Mouse (Mus musculus) neural tube, embryonic 10.5 days (tissue): ENCODE results near the gene Skiv2l.
A peak's percentile ranks its signal among the peaks of the same experiment; 100 is the strongest.

ENCODE experiments used
- DNase-seq: peaks from one replicate; pipeline ENCODE4 v3.0.0-alpha.2; 2017; ENCODE audit warnings: low spot score; ENCODE audit errors: extremely low spot score

The Skiv2l gene

DNA sequence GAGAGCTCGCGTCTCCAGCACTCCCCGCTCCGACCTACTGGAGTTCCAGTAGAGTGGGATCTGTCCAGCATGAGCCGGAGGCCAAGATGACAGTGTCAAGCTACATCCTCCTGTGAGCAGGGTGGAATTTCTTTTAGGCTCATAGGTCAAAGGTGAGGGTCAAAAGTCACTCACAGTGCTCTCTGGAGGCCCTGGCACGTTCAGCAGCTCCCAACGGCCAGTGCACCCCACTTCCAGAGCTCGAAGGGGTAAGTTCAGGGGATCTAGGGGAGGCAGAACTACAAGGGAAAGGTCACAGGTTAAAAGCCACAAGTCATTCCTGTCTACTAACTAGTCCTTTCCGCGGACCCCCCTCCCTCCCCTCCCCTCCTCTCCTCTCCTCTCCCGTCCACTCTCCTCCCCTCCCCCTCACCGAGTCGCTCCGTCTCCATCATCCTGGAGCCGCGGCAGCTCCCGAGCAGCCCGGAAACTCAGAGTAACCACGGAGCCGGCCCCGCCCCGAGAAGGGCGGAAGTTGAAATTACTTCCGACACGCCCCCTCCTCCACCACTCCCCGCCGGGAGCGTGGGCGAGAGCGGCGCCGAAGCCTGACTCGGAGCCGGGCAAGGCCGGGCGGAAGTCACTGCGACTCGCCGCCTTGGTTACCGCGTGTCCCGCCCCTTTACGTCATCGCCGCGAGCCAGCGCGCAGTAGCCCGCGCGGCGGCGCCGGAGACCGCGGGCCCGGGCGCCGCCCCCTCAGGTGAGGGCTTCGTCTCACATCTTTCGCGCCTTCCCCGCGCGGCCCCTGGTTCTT lies at the start of gene Skiv2l, which contains the start of gene Nelfe:
Skiv2l (minus strand) TSS at position 489 of the 795 bp plus-strand sequence.
Nelfe (plus strand) TSS at position 670 of the 795 bp plus-strand sequence.
- peak; percentile 98 for DNase-seq

DNA sequence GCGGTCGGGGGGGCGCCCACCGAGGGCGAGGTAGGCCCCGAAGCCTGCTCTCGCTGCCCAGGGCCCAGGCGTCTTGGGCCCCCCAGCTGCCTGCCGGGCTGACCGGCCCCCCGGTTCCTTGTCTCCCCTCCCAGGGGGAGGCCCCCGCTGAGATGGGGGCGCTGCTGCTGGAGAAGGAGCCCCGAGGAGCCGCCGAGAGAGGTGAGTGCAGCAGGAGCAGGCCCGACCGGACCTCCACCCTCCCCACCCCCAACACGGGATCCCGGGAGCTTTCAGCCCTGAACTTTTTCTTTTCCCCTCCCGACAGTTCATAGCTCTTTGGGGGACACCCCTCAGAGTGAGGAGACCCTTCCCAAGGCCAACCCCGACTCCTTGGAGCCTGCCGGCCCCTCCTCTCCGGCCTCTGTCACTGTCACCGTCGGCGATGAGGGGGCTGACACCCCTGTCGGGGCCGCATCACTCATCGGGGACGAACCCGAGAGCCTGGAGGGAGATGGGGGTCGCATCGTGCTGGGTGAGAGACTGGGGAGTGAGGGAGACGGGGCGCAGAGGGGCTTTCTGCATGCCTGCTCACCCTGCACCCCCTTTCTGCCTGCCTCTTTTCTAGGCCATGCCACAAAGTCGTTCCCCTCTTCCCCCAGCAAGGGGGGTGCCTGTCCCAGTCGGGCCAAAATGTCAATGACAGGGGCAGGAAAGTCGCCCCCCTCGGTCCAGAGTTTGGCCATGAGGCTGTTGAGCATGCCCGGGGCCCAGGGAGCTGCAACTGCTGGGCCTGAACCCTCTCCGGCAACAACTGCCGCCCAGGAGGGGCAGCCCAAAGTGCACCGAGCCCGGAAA lies 49.3 kb upstream of the Skiv2l start:
- DNase-seq = peak; percentile 57

DNA sequence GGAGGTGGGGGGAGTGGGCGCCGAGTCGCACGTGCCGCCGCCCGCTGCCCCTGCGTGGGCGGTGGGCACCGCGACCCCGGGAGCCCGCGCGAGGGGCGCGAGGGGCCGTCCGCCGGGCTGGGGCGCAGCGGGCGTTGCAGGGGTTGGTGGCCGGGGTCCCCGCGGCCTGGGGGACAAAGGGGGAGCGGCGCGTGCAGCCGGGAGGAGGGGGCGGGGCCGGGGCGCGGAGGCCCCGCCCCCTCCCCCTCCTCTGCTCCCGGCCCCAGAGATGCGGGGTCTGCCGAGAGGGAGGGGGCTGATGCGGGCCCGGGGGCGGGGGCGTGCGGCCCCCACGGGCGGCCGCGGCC lies 48.7 kb upstream of the Skiv2l start:
- no peak for DNase-seq

DNA sequence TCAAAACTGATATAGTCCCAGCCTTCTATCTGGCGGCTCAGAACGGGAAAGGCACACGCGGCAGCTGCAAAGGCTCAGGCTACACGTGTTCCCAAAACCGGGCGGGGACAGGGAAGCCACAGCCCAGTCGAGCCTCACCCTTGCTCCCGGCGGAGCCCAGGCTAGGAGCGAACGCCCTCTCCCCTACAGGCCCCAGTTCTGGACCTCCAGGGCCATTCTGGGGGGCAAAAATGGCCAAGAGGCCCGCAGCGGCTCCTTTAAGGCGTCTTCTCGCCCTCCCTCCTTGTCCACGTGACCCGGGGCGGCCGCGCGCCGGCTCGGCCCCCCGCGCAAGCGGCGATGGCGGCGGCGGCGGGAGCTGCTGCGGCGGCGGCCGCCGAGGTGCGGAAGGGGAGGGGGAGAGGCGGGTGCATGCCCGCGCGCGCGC lies 48.2 kb upstream of the Skiv2l start, which contains the start of the genes C2 and Ehmt2:
C2 (minus strand) TSS at position 106 of the 427 bp plus-strand sequence.
Ehmt2 (plus strand) TSS at position 310 of the 427 bp plus-strand sequence.
- peak; percentile 89 for DNase-seq

DNA sequence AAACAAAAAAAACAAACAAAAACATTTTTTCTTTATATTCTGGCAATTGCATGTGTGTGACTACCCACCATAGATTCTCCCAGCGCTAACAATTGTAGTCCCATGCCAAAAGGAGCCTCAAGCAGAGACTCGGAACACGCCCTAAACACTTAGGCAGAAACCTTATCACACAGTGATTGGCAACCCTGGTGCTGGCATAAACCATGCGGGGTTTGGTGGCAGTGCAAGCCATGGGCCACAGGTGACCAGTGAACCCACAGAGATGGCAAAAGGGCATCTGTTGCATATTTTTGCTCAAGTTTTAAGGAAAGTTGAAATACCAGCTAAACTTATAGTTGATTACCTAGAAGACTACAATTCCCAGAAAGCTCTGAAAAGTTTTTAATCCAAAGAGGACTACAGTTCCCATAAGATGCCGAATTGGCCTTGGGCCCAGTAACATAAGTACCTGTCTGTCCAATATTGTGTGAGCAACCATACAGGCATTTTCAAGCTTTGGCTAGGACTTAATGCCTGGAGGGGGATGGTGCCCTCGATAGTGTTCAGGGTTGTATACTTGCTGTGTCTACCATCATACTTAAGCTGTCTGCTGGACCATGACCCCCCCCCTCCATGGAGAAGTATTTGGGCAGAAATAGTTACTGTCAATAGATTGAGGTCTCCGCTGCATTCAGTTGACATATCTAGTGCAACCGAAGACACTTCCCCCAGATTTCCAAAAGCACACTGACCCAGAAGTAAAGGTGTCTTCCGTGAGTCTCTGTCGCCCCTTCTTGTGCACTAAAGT lies 47.6 kb upstream of the Skiv2l start:
- DNase-seq = no peak

DNA sequence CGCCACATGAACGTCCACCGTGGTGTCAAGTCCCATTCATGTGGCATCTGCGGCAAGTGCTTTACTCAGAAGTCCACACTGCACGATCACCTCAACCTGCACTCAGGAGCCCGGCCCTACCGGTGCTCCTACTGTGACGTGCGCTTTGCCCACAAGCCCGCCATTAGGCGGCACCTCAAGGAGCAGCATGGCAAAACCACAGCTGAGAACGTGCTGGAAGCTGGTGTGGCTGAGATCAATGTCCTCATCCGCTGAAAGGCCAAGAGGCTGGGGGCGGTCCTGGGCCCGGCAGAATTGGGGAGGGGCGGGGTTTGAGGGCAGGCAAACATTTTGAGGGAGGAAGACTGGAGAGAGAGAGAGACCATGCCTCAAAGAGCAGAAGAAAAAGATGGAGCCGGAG lies 46.4 kb upstream of the Skiv2l start:
- DNase-seq = no peak

DNA sequence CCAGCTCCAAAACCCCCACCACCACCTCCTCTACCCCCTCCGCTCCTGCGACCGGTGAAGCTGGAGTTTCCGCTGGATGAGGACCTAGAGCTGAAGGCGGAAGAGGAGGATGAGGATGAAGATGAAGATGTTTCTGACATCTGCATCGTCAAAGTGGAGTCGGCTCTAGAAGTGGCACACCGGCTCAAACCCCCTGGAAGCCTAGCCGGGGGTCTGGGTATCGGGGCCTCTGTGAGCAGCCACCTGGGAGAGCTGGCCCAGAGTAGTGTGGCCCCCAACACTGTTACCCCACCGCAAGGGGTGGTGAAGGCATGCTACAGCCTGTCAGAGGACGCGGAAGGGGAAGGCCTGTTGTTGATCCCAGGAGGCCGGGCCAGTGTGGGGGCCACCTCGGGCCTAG lies 45.7 kb upstream of the Skiv2l start:
- no peak for DNase-seq

DNA sequence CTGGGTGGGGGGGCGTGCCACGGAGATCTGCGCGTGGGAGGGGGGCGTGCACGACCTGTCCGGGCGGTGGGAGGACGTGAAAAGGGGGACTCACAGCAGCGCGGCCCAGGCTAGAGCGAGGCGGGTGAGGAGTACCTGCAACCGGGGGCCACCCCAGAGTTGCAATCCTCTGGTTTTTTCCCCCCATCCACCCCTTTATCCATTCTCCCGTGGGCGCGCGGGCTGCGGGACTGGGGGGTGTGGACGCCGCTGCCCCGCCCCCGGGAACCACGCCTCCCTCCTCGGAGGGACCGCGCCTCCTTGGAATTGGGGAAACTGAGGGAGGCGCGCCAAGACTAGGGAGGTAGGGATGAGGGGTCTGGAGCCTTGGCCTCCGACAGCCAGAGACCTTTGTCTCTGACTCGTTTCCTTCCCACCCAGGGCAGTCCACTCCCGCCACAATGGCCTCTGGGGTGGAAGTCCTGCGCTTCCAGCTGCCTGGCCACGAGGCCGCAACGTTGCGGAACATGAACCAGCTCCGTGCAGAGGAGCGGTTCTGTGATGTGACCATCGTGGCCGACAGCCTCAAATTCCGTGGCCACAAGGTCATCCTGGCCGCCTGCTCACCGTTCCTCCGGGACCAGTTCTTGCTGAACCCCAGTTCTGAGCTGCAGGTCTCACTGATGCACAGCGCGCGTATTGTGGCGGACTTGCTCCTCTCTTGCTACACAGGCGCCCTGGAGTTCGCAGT lies 45.0 kb upstream of the Skiv2l start:
- peak; percentile 64 for DNase-seq

DNA sequence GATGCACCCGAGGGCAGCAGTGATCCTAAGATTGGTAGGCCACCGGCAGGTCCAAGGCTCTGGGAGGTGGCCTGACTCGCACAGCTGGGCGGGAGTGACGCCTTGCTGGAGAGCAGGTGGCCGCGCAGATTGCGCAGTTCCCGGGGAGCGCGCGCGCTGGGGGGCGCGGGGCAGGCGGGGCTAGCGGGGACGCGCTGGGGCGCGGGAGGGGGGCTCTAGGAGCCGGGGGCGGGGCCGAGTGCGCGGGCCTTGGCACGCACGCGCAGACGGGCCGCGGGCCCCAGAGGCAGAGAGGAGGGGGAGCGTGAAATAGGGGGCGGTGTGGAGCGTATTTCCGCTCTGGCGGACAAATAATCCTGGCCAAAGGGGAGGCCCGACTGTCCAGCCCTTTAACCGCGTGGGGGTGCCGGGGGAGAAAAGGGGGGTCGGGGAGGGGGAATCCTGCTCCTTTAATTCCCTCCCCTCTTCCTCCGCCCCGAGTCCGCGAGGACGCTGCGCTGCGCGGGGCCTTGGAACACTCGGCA lies 44.1 kb upstream of the Skiv2l start:
- DNase-seq = peak; percentile 94

DNA sequence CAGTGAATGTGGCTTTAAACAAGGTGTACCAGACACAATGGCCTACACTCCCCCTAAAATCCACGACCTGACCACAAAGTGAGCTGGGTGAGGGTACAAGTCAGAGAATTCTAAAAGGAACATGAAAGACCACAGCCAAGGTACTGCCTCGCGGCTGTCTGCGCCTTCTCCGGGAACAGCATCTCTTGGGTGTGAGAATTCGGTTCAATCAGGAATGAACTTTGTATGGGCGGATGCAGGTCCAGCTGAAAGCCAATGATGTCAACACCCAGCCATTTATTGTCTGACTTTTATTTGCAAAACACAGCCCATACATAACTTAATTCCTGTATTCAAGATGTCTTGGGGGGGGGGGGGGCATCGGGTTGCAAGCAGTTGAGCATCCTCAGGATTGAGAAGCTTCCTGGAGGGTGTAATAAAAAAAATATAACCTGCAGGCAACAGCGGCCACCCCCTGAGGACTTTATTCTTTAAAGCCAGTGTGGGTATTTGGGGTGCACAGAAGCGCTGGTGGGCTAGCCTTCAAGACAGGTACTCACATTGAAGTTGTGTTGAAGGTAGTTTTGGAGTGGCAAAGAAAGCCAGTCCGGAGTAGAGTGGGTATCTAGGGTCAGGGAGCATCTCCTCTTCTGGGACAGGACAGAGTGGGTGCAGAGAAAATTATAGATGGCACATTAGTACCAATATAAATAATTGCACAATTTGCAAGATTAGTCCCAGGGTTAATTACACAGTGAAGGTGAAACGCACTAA lies 43.2 kb upstream of the Skiv2l start:
- no peak for DNase-seq

DNA sequence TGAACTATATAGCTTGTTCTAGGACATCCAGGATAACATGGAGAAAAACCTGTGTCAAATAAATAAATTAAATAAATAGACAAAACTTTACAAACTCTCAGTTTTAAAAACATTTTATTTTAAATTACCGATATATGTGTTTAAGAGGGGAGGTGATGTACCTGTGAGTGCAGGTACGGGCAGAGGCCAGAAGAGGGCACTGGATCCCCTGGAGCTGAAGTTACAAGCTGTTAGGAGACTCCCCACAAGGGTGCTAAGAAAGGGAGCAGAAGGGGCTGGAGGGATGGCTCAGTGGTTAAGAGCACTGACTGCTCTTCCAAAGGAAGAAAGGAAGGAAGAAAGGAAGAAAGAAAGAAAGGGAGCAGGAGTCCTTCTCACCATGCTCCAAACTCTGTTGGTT lies 41.4 kb upstream of the Skiv2l start:
- no peak for DNase-seq

DNA sequence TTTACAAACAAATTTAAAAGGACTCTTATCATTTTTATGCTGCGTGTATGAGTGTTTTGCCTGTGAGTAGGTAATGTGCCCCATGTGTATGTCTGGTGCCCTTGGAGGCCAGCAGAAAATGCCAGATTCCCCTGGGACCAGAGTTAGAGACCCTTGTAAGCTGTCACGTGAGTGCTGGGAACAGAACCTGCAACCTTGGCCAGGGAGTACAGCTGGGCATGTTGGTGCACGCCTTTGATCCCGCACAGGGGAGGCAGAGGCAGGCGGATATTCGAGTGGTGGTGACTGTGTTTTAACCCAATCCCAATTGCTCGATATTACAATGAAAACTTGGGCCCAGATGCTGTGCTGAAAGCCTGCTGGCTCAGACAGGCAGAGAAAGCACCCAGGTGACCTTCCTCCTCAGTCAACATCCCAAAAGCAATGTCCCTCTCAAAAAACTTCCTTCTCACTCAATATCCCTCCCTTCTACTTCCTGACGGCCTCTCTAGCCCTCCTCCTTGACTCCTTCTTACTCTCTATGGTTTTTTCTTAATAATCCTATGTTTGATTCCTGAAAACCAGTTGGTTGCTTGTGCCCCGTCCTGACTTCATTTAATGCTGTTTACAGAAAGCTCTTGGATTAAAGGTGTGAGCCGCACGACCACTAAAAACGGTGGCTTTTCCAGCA lies 40.2 kb upstream of the Skiv2l start:
- DNase-seq = no peak

DNA sequence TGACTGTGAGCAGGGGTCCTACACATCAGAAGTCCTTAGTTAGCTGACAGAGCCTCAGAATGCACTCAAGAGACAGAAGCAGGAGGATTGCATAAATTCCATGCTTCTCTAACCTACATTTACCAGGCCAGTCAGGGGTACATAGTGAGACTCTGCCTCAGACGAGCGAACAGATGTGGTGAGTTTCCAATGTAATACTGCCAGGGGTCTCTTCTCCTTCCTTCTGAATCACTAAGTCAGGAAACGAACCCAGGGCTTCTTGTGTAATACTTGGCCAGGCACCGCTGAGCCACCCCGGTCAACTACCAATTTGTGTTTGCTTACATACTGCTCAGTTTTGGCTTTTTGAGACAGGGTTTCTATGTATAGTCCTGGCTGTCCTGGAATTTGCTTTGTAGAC lies 37.9 kb upstream of the Skiv2l start:
- DNase-seq = no peak

DNA sequence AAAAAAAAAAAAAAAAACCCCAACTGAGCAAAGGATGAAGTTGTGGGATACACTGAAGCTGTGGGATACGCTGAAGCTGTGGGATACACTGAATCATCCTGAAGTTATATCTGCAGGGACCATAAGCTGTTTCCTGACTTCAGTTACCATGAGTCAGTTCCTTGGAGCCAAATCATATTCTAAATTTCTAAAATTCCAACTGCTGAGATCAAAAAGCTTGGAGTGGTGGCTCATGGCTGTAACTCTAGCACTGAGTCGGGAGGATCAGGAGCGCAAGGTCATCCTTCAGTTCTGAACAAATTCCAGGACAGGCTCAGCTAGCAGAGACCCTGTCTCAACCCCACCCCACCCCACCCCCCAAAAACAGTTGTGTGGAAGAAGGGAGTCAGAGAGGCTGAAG lies 35.6 kb upstream of the Skiv2l start:
- DNase-seq = no peak

DNA sequence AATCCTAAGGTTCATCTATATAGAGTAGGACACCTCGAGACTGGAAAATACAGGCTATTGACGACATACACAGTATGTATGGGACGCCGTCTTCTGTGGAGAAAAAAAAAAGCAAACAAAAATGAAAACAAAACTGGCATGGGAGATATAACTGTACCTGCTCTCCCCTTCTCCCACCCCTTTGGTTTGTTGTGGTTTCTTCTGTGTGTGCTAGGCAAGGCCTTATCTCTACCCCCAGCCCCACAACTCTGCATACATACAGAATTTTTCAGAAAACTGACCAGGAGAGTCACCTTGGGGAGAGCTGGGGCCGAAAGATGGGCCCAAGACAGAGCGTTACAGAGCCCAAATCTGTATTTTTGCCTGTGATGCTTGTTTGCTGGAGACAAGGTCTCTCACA lies 34.7 kb upstream of the Skiv2l start:
- DNase-seq = no peak

DNA sequence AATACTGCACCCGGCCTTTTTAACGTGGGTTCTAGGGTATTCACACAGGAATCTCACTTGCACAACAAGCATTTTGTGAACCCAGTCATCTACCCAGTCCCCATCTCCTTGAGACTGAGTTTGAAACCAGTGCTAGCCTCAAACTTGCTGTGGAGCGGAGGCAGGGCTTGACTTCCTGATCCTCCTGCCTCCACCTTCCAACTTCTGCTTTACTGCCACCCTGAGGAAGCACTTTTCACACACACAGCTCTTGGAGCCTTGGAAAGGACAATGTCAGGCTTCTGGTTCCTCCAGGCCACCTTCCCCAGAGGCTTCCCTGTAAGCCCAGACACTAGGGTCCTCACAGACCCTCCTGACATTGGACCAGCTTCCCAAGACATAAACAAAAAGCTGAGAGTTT lies 33.3 kb upstream of the Skiv2l start:
- DNase-seq = no peak

DNA sequence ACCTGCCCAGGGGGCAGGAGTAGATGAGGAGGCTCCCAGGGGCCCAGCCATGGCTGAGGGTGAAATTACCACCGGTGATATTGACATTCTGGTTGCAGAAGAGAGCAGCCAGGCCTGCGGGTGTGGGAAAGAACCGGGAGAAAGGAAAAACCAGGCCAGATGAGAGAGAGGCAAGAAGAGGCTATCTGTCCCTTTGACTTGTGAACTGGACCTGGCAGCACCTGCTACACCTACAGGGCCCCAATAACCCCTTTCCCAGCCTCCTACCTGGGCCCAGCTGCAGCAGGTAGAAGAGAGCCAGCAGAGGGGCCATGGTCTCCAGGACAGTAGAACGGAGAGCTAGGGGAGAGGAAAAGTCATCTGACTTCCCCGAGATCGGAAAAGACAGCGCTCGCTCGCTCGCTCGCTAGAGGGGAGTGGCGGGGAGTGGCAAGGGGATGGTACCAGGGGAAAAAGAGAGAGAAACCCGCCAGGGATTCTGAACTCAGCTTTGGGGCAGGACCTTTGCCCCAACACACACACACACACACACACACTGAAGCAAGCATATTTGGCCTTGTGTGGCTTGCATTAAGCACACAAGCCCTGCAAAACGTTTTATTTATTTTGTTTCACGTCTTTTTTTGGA lies 31.8 kb upstream of the Skiv2l start, which contains the start of gene Gm20547:
Gm20547 (minus strand) TSS at position 360 of the 628 bp plus-strand sequence.
- no peak for DNase-seq

DNA sequence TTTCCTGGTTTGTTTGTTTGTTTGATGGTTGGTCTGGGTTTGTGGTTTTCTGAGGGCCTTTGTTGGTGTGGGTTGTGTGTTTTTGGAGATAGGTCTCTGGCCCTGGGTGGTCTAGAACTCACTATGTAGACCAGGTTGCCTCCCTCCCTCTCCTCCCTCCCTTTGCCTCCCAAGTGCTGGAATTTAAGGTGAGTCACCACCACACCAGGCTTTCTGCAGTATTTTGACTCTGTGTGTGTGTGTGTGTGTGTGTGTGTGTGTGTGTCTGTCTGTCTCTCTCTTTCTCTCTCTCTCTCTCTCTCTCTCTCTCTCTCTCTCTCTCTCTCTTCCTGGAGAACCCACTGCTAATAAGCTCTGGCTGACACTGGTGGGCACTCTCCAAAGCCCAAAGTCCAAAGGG lies 31.2 kb upstream of the Skiv2l start:
- no peak for DNase-seq

DNA sequence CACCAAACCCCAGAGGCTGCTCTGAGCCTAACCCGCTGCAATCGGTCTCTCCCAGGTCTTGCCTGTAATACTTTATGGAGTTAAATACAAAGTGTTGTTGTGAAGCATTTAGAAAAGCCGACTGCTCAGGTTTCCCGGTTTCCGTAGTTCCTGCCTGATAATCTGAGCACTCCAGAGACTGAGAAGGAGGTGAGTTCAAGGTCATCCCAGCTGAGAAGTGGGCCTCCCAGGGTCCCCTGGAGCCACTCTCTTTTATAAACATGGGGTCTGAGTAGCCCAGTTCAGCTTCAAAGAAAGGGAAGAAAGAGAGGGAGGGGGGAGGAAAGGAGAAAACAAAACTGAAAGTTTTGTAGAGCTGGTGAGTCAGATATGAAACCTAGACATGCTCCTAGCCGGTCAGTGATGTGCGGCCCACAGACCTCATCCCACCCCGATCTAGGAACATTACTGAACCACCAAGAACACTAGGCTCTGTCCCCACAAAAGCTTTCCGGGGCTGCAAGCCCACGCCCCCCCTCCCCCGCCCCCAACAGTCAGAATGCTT lies 29.4 kb upstream of the Skiv2l start, which contains the start of gene Zbtb12:
Zbtb12 (plus strand) TSS at position 148 of the 544 bp plus-strand sequence.
- no peak for DNase-seq
